Mouse (Mus musculus) urinary bladder, postnatal 4 days (tissue): ENCODE measurements at regions not wholly inside any gene's neighbourhood (a gene's known extent, or its start where the extent isn't known, plus 50 kb on each side); places are given as distances from the start of the nearest gene placed in this dataset.

Source experiments
- DNase-seq, 2 experiments: peaks; one replicate each; pipeline ENCODE4 v3.0.0; 2021 to 2022; ENCODE audit warnings: low spot score in 2 of 2

- no peak for DNase-seq
Observed at GRCm38 (mm10) chr13:37704475-37704874, 73.7 kb upstream of the Rreb1 start.

- no peak for DNase-seq
Observed at GRCm38 (mm10) chr13:37705482-37705881, 72.7 kb upstream of the Rreb1 start.

GRCm38 (mm10) chr13:37710913-37711312, 67.3 kb upstream of the Rreb1 start:
- no peak for DNase-seq

GRCm38 (mm10) chr13:37712908-37713496, 65.2 kb upstream of the Rreb1 start:
- no peak for DNase-seq

GRCm38 (mm10) chr13:37715058-37715712, 63.0 kb upstream of the Rreb1 start:
- no peak for DNase-seq

- DNase-seq, result no peak
Observed at GRCm38 (mm10) chr13:37715770-37716693, 62.2 kb upstream of the Rreb1 start.

- DNase-seq, result no peak
Observed at GRCm38 (mm10) chr13:37717793-37718192, 60.4 kb upstream of the Rreb1 start.

- DNase-seq, result no peak
Observed at GRCm38 (mm10) chr13:37718364-37718763, 59.8 kb upstream of the Rreb1 start.
